Mouse (Mus musculus) kidney, adult 8-10 months (tissue): ENCODE measurements around the gene Ttc23.

Experiments
- DNase-seq, 2 experiments: peaks; one replicate each; pipeline ENCODE4 v3.0.0; 2022

Gene Ttc23

GRCm38 (mm10) chr7:67754606-67755005, 107.4 kb downstream of the Ttc23 start:
- DNase-seq: no peak

DNA sequence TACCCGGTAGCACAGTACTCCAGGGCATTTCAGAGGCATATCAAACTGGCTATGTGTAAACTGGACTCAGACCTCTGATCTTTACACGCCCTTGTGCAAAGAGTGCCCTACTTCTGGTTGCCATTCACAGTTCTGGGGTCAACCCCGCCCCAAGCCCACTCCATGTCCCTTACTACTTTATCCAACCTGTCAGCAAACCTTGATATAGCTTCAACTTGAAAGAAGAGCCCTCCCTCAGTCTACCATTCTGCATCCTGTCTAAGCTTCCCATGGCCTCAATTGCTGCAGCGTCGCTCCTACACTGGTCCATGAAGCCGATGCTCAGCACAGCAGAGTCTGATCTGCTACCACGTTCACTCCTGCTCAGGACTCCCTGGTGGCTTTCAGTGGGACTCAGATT, 108.2 kb downstream of the Ttc23 start:
- no peak for DNase-seq

DNA sequence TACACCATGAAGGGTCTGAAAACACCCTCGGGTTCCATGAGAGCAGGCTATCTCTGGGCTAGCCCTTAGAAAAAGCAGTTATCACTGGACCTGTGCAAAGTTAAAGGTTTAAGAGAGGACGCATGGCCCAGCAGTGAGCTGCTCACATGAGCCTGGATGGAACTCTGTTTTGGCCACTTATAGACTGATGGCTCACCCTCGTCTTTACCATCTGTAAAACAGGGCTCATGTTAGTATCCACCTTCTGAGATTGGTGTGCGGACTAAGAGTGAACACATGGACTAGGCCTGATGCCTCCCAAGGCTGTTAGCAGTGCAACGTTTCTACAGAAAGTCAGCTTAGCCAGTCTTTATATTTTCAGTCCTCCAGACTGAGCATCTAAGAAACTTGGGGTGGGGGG, 109.4 kb downstream of the Ttc23 start:
- DNase-seq: no peak

GRCm38 (mm10) chr7:67758506-67758857, 111.3 kb downstream of the Ttc23 start:
- no peak for DNase-seq

DNA sequence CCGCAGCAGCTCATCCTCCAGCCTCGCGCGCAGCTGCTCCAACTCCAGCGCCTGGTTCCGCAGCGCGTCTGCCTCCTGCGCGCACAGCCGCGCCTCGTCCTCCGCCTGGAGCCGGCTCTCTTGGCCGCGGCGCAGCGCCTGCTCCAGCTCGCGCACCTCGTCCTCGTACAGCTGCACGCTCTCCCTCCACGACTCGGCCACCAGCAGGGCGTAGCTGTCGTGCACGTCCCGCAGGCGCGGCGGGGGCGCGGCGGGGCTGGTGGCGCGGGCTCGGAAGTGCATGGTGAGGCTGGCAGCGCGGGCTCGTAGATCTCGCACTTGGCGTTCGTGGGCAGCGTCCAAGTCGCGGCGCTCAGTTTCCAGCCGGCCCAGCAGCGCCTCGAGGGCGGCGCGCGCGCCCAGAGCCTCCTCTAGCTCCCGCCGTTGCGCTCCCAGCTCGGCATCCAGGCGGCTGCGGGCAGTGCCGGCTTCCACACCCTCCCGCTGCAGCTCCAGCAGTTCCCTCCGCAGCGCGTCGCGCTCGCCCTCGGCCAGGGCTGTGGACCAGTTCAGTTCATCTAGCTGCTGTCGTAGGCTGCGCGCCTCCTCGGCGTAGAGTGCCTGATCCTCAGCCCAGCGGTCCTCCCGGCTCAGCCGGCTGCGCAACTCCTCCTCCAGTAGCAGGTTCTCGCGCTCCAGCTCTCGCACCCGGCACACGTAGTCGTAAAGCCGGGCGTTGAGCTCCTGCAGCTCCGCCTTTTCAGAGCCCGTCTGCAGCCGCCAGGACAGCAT, 111.8 kb downstream of the Ttc23 start:
- DNase-seq: peak in 1 of 2 experiments; percentile 11

GRCm38 (mm10) chr7:67759629-67759995, 112.4 kb downstream of the Ttc23 start, which contains the start of gene Synm:
Gene Synm (minus strand): TSS chr7:67759742.
- peak; percentile 83 to 90 for DNase-seq

- DNase-seq: no peak
Observed at GRCm38 (mm10) chr7:67763625-67764024, 116.4 kb downstream of the Ttc23 start.

GRCm38 (mm10) chr7:67768125-67768524, 120.9 kb downstream of the Ttc23 start:
- no peak for DNase-seq

GRCm38 (mm10) chr7:67769487-67769886, 122.3 kb downstream of the Ttc23 start:
- DNase-seq: no peak

GRCm38 (mm10) chr7:67772231-67772630, 125.0 kb downstream of the Ttc23 start:
- no peak for DNase-seq

- DNase-seq: no peak
Observed at GRCm38 (mm10) chr7:67775623-67776022, 128.4 kb downstream of the Ttc23 start.

- peak in 1 of 2 experiments; percentile 29 for DNase-seq
Observed at GRCm38 (mm10) chr7:67776636-67777305, 129.6 kb downstream of the Ttc23 start.

- DNase-seq: no peak
Observed at GRCm38 (mm10) chr7:67787861-67788260, 140.7 kb downstream of the Ttc23 start.

- DNase-seq: peak; percentile 63 to 78
Observed at GRCm38 (mm10) chr7:67788713-67789112, 141.5 kb downstream of the Ttc23 start.

- no peak for DNase-seq
Observed at GRCm38 (mm10) chr7:67791256-67791655, 144.0 kb downstream of the Ttc23 start.

- DNase-seq: no peak
Observed at GRCm38 (mm10) chr7:67793449-67793848, 146.2 kb downstream of the Ttc23 start.

DNA sequence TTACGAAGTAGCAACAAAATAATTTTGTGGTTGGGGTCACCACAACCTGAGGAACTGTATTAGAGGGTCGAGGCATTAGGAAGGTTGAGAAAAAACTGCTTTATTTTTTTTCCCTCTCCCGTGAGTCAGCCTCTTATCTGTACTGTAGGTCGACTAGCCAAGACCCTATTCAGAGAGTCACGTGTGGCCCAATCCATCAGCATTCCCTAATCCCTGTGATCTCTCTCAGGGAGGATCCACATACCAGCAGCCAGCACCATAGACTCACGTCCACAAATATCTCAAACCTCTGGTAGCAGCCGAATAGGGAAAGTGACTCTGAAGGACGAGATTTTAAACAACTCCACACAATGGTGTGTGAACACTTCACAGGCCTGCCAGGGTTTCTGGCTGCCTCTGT, 149.9 kb downstream of the Ttc23 start:
- DNase-seq: no peak

- no peak for DNase-seq
Observed at GRCm38 (mm10) chr7:67798476-67798875, 151.3 kb downstream of the Ttc23 start.

DNA sequence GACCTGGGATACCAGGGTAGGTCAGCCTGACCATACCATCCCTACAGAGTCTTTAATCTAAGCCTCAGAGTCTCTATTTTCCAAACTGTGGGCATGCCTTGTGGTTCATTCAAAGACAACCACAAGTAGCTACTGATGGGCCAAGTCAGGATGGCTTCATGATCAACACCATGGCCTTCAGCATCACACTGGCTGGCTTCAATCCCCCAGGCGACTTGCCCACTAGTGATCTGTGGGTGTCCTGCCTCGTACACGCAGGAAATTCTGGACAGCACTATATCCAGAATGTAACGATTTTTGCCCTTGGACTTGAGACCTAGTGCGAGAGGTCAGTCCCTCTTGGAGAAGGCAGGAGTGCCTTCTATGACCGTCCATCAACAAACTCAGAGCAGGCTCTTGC, 153.3 kb downstream of the Ttc23 start:
- DNase-seq: no peak

DNA sequence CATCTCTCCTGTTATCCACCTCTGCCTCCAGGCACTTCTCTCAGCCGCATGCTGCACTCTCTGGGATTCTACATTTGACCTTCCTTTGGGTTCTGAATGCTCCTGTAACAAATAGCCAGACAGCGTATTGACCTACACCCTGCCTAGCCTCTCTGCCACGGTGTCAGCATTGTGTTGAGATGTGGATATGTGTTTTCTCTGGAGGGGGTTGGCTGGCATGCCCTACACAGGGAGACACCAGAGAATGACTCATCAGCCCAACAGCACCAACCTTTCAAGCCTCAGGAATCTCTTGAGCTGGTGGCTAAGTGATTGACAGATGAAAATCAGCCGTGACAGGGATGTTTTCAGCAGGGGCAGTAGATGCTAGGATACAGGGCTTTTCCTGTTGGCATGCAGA, 153.8 kb downstream of the Ttc23 start:
- no peak for DNase-seq

DNA sequence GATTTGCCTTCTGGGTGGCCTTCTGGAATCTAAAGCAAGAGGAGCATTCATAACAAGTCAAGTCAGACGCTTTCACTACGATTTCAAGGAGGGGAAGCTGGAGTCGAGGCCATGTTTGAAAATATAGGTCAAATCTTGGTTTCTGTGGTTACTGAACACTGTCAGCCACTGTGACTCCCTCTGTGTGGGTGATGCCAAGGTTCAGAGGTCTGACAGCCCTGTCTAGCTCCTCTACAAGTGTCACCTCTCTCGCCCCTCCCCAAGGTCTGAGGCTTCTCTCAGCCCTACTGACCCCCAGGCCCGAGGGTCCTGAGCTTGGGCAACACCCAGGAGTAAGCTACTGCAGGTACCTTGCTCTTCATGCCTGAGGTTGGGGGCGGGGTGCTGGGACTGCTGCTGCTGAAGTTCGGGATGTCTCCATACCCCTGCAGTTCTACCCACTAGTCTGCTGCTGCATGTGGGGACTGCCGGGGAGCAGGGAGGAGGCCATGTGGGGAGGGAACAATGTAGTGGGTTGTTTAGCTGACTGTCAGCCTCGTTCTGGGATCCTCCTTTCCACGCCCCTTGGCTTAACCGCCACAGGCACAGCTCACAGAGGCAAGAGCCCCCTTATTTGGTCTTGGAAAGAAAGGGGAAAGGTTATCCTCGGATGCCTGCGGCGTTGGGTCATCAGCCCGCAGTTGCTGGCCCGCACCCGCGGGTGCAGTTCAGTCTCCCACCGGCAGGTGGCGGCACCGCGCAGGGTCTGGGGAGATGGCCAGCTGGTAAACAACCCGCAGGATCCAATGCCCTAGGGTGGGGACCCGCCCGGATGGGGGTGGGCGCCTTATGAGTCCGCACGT, 156.0 kb downstream of the Ttc23 start:
- DNase-seq: peak; percentile 45 to 73

DNA sequence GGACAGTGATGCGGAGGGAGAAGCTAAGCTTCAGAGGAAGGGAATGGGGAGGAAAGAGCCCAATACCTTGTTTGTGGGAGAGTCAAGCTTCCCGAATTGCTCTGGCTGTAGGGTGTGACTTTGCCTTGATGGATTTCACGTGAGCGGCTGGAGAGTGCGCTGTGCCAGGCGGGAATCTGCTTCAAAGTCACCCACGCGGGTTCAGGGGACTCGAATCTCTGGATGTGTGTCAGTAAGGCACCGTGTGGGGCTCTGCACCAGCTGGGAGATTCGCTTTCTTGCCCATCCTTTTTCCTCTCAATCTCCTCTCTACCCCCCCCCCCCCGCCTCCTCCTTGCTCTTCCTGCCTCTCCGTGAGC, 156.6 kb downstream of the Ttc23 start:
- DNase-seq: no peak
